Mouse (Mus musculus) stomach, embryonic 16.5 days (tissue): Measurements from ENCODE around the gene Cd164. TPM values are rescaled to one million over a fixed set of nuclear protein-coding genes. Genes with fewer than 3 reads are reported as not detected.

Experiments
- ATAC-seq: fragments of 200-750 bp; cut with Nextera tagmentation; 2 replicates; pipeline ENCODE4 v1.8.0; 2017; ENCODE audit warnings: moderate number of reproducible peaks, moderate TSS enrichment; ENCODE audit not compliant: insufficient read depth, low FRiP score
- H3K27ac ChIP-seq: fragments of 300-500 bp; sonication (generic); 2 replicates; pipeline ENCODE4 v1.5.1; 2014; ENCODE audit warnings: low read length
- H3K27me3 ChIP-seq: fragments of 300-500 bp; sonication (generic); 2 replicates; pipeline ENCODE4 v1.6.1; 2014; ENCODE audit warnings: low read length, control low read depth, mixed read lengths; ENCODE audit not compliant: control insufficient read depth, insufficient read depth
- H3K36me3 ChIP-seq: fragments of 300-500 bp; sonication (generic); 2 replicates; pipeline ENCODE4 v1.6.1; 2014; ENCODE audit warnings: low read length; ENCODE audit not compliant: control insufficient read depth, insufficient read depth
- H3K4me1 ChIP-seq: fragments of 300-500 bp; sonication (generic); 2 replicates; pipeline ENCODE4 v1.6.1; 2014; ENCODE audit warnings: low read length, control low read depth, mixed read lengths; ENCODE audit not compliant: control insufficient read depth, insufficient read depth
- H3K4me2 ChIP-seq: fragments of 300-500 bp; sonication (generic); 2 replicates; pipeline ENCODE4 v1.6.1; 2014; ENCODE audit warnings: low read depth, low read length, mixed read lengths
- H3K4me3 ChIP-seq: fragments of 300-500 bp; sonication (generic); replicated peaks from 2 replicates; pipeline ENCODE4 v1.5.1; 2014; ENCODE audit warnings: mild to moderate bottlenecking, low read length
- H3K9ac ChIP-seq: fragments of 300-500 bp; sonication (generic); 2 replicates; pipeline ENCODE4 v1.6.1; 2014; ENCODE audit warnings: low read length
- H3K9me3 ChIP-seq: fragments of 300-500 bp; sonication (generic); replicated peaks from 2 replicates; pipeline ENCODE4 v1.6.1; 2016; ENCODE audit warnings: low read length, control low read depth; ENCODE audit not compliant: control insufficient read depth
- WGBS: fragments of 180-500 bp; shearing (Covaris S2); extraction: QIAGEN DNeasy Blood & Tissue Kit; methylation state at CpG from one replicate; pipeline ENCODE4 v1.1.7; 2014; 5-methylcytosine and 5-hydroxymethylcytosine counted together
- polyA plus RNA-seq: library from polyadenylated mRNA; unstranded; fragments of >200 nt; fragmentation: Nextera tagmentation; extraction: Ambion mirVana; gene quantifications from 2 replicates; pipeline ENCODE4 v1.2.1, GENCODE M21; 2015

Cd164 gene
- polyA plus RNA-seq, 1 experiment from 2014 or later = 181 TPM

DNA sequence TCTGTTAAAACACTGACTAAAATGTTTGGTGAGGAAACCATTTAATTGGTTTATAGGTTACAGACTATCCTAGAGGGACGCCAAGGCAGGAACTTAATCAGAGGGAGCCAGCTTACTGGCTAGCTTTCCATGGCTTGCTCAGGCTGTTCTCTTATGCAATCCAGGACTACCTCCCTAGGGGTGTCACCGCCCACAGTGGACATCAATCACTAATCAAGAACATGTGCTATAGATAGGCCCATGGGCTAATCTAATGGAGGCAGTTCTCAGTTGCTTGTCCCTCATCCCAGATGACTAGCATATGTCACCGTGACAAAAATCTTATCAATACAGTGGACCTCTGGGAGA lies 18.7 kb downstream of the Cd164 start:
- no peak overlapping the region for H3K4me3 ChIP-seq
- WGBS = 93% methylated on average over 3 of the region's 3 CpGs

DNA sequence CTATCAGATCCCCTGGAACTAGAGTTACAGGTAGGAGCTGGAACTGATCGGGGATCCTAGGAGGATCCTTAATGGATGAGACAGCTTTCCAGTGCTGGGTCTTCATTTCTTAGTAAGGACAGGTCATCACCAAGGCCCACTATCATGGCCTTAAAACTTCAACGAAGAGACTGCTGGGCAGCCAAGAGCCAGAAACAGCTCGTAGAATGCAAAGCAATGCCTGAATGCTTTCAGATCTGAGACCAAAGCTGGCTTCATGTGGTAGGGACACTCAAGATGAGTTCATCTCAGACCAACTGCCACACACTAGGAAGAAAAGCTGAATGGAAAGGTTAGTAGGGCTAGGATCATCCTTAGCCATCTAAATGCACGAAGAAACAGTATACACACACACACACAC lies 19.8 kb downstream of the Cd164 start:
- Histone ChIP-seq H3K9me3 (no peaks in the 10 kb centered on the region), H3K4me1 (no peaks in the 10 kb centered on the region), H3K4me2 (no peak overlapping the region), H3K27me3 (no peaks in the 10 kb centered on the region), H3K36me3 (peaks cover 4% of the 10 kb centered on the region; the same call in 1 of the 2 replicates), H3K27ac (no peak overlapping the region), H3K9ac (no peak overlapping the region), H3K4me3 (no peak overlapping the region)
- no peak for ATAC-seq
- WGBS = 88% methylated on average over 4 of the region's 4 CpGs

More for the DNA sequence above, 18.7 kb downstream of the Cd164 start:
- Histone ChIP-seq H3K27ac (no peak overlapping the region), H3K36me3 (peaks cover 9% of the 10 kb centered on the region), H3K4me2 (no peak overlapping the region), H3K9me3 (no peaks in the 10 kb centered on the region), H3K9ac (no peak overlapping the region), H3K27me3 (no peaks in the 10 kb centered on the region), H3K4me1 (no peaks in the 10 kb centered on the region)
- no peak for ATAC-seq

DNA sequence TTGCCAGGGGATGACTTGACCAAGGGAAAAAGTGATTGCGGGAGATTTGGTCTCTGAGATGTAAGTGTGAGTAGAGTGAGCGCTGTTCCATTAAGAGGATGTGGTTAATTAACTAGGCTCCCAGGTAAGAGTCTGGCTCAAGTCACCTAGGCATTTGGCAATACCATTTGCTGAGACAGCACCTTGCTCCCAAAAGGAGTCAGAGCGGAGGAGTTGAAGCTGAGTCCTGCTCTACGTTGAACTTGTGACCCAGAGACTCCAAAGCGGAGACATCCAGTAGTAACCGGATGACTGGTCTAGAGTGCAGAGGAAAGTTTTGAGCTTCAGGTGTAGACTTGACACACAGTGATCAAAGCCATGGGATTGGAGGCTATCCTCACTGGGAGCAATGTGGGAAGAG lies 22.8 kb downstream of the Cd164 start:
- Histone ChIP-seq H3K27me3 (no peaks in the 10 kb centered on the region), H3K9ac (no peak overlapping the region), H3K36me3 (no peaks in the 10 kb centered on the region), H3K27ac (no peak overlapping the region), H3K4me3 (no peak overlapping the region), H3K4me1 (peaks cover 4% of the 10 kb centered on the region), H3K9me3 (no peaks in the 10 kb centered on the region), H3K4me2 (no peak overlapping the region)
- no peak for ATAC-seq
- 92% methylated on average over 6 of the region's 6 CpGs for WGBS

DNA sequence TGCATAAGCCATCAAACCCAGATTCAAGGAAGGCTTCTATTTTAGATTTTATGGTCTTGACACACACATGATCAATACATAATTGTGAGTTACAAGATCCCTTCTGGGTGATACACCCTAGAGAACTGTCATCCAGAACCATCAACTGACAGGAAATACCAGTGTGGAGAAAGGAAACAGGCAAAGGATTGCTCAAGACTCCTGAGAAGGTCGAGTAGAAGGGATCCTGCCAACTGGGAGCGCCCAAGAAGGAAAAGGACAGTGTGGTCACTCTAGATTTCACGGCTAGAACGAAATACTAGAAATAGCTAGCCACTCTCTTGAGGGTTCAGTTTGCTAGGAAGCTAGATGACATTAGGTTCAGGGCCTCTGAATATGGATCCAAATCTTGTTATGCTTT lies 24.2 kb downstream of the Cd164 start:
- Histone ChIP-seq H3K4me2 (no peak overlapping the region), H3K4me3 (no peak overlapping the region), H3K9me3 (no peaks in the 10 kb centered on the region), H3K9ac (no peak overlapping the region), H3K4me1 (peaks cover 4% of the 10 kb centered on the region), H3K27ac (no peak overlapping the region), H3K36me3 (no peaks in the 10 kb centered on the region), H3K27me3 (no peaks in the 10 kb centered on the region)
- 81% methylated on average over 4 of the region's 4 CpGs for WGBS
- no peak for ATAC-seq

DNA sequence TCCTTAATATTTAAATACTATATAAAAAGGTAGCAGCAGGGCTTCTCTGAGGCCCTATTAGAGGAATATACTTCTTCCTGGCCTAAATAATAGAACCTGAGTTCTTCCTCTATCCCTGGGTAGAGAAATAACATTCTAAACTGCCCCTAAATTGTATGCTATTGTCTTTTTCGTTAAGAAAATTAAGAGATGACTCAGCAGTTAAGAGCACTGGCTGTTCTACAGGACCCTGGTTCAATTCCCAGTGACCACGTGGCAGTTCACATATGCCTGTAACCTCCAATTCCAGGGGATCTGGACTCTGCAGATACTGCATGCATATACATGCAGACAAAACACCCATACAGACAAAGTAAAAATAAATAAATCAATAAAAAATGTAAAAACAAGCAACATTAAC lies 24.6 kb downstream of the Cd164 start:
- H3K4me3 ChIP-seq = no peak overlapping the region
- no peaks in the 10 kb centered on the region for H3K36me3 ChIP-seq
- no peak for ATAC-seq
- no peak overlapping the region for H3K9ac ChIP-seq
- WGBS = 63% methylated on average over 2 of the region's 2 CpGs
- H3K27ac ChIP-seq = no peak overlapping the region
- no peak overlapping the region for H3K4me2 ChIP-seq
- H3K9me3 ChIP-seq = no peaks in the 10 kb centered on the region
- no peaks in the 10 kb centered on the region for H3K27me3 ChIP-seq
- peaks cover 4% of the 10 kb centered on the region for H3K4me1 ChIP-seq

DNA sequence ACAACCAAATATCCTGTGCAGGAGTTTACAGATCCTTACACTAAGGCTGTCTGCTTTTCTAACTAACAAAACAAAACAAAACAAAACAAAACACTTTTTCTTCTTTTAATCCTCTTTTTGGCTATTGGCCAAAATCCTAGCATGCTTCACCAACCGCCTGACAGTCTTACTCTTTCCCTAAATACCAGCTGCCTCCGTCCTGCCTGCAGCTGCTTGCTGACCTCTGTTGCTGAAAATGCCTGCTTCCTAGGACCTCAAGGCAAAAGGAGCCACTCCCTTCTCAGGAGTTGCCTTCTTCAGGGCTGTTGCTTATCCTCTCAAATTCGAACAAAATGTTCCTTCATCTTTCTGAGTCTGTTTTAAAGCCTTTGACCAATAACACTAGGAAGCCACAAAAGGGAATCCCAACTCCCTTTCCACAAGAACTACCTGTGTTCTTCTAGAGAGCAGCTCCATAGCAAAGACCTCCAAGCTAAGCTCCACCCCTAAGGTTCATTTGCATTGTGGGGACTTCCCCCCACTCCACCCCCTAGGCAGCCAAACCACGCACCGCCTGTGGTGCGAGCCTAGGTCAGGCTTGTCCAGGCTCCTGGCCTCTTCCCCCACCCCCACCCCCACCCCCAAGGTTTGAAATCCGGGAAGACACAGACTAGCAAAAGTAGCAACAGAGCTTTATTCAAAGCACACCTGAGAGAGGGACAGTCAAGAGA lies 25.4 kb downstream of the Cd164 start:
- Histone ChIP-seq H3K9me3 (peaks cover 4% of the 10 kb centered on the region; the same call in 1 of the 2 replicates), H3K4me3 (no peak overlapping the region), H3K9ac (no peak overlapping the region), H3K4me1 (peaks cover 4% of the 10 kb centered on the region), H3K36me3 (no peaks in the 10 kb centered on the region), H3K4me2 (no peak overlapping the region), H3K27me3 (no peaks in the 10 kb centered on the region), H3K27ac (no peak overlapping the region)
- ATAC-seq = no peak
- WGBS = 12% methylated on average over 7 of the region's 7 CpGs

DNA sequence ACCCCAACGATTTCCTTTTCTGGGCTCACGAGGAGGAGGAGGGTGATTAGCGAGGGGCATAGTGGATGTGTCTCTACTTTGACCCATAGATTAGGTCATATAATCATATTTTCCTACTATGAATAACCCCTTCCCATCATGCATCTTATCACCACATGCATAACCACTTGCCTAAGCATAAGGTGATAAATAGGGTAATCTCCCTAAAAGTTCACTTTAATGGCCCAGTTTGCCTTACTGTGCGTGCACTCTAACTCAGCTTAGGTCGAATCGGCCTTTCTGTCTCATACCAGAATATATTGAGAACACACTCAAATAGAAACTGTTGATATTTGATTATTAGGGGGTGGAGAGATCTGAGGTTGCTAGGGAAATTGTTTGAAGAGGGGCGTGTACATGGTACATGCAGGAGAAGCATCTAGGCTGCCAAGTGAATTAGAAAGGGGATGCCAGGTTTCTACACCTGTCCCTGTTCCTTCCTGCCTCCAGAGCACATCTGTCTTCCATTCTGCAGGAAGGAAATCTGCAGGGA lies 26.1 kb downstream of the Cd164 start:
- Histone ChIP-seq H3K27ac (no peak overlapping the region), H3K9ac (no peak overlapping the region), H3K9me3 (peaks cover 4% of the 10 kb centered on the region; the same call in 1 of the 2 replicates), H3K36me3 (no peaks in the 10 kb centered on the region), H3K27me3 (no peaks in the 10 kb centered on the region), H3K4me2 (no peak overlapping the region), H3K4me3 (no peak overlapping the region), H3K4me1 (peaks cover 4% of the 10 kb centered on the region)
- 53% methylated on average over 7 of the region's 7 CpGs for WGBS
- ATAC-seq = no peak

DNA sequence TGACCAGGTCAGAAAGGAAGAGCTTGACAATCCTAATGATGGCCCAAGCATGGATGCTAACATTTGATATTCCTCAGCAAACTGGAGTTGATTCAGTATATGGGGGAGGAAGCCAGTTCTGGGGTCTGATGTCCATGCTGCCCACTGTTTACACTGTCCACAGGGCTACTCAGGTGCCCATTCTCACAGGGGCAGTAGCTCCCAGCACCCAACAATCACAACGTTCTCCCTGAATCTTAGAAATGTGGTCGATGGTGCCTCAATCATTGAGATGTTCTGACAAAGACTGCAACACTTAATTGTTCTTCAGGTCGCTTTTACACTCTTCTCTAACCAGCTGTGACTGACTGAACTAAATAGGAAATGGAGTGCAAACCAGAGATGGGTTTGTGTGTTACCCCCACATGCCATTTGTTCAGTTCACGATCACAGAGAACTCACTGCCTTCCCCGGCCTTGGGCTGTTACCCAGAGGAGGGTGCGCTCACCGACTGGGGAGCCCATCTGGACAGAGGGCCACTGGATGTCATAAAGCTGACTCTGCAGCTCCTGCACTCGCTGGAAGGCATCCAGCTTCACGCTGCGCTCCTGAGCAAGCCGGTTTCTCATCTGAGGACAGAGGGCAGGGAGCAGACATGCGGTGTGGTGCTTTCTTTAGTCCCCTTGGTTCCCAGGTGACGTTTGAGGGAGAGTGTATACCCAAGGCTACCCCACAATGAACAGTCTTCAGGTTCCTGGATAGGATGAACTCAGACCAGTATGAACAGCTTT lies 27.4 kb downstream of the Cd164 start:
- WGBS = 66% methylated on average over 13 of the region's 13 CpGs
- Histone ChIP-seq H3K9me3 (peaks cover 4% of the 10 kb centered on the region; the same call in 1 of the 2 replicates), H3K4me3 (no peak overlapping the region), H3K9ac (no peak overlapping the region), H3K4me2 (no peak overlapping the region), H3K4me1 (peaks cover 4% of the 10 kb centered on the region), H3K27me3 (no peaks in the 10 kb centered on the region), H3K36me3 (no peaks in the 10 kb centered on the region), H3K27ac (no peak overlapping the region)
- ATAC-seq = no peak

DNA sequence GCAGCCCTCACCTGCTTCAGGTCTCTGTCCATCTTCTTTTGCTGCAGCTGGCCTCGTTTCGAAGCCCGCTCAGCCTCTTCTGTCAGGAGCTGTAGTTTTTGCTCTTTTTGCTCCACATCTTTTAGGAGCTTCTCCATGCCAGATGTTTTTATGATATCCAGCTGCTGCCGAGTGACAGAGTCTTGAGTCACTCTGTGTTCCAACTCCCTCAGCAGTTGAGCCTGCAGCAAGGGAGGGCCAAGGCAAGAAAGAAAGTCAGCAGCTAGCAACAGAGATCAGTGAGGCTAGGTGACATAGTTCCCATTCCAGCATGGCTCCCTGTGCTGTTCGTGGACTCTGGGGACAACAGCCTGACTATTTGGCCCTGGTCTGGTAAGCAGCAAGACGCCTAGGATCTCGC lies 31.5 kb downstream of the Cd164 start:
- Histone ChIP-seq H3K9me3 (peaks cover 4% of the 10 kb centered on the region; the same call in 1 of the 2 replicates), H3K9ac (no peak overlapping the region), H3K36me3 (no peaks in the 10 kb centered on the region), H3K4me2 (no peak overlapping the region), H3K27me3 (no peaks in the 10 kb centered on the region), H3K4me3 (no peak overlapping the region), H3K27ac (no peak overlapping the region), H3K4me1 (peaks cover 10% of the 10 kb centered on the region)
- WGBS = 62% methylated on average over 7 of the region's 7 CpGs
- no peak for ATAC-seq
